Mouse (Mus musculus) CH12.LX (cell line): ENCODE results near the gene Hist1h2bj.

Source experiments
- CTCF ChIP-seq, 2 experiments: IDR thresholded peaks in 1 of 2; conservative IDR thresholded peaks in 1 of 2; 2 replicates each; pipeline ENCODE4 v1.5.1; 2011 to 2012; ENCODE audit warnings: low read depth in 2 of 2, low read length in 2 of 2, improper control_type of control experiment in 1 of 2, inconsistent platforms in 1 of 2, mild to moderate bottlenecking in 1 of 2, moderate library complexity in 1 of 2
- EP300 ChIP-seq: IDR thresholded peaks from 2 replicates; pipeline ENCODE4 v1.6.1; 2011; ENCODE audit warnings: low read length, improper control_type of control experiment
- ETS1 ChIP-seq: conservative IDR thresholded peaks from 2 replicates; pipeline ENCODE4 v1.6.1; 2012; ENCODE audit warnings: low read depth, mild to moderate bottlenecking, inconsistent platforms, low read length, improper control_type of control experiment, moderate library complexity
- HCFC1 ChIP-seq: IDR thresholded peaks from 2 replicates; pipeline ENCODE4 v1.6.1; 2012; ENCODE audit warnings: low read depth, mild to moderate bottlenecking, inconsistent platforms, low read length, improper control_type of control experiment
- MEF2A ChIP-seq: IDR thresholded peaks from 2 replicates; pipeline ENCODE4 v1.6.1; 2014; ENCODE audit warnings: low read depth, mild to moderate bottlenecking, inconsistent platforms, low read length, improper control_type of control experiment, borderline replicate concordance
- MYC ChIP-seq: IDR thresholded peaks from 2 replicates; pipeline ENCODE4 v1.6.1; 2011; ENCODE audit warnings: low read depth, mild to moderate bottlenecking, improper control_type of control experiment, low read length
- NELFE ChIP-seq: IDR thresholded peaks from 2 replicates; pipeline ENCODE4 v1.6.1; 2011; ENCODE audit warnings: low read depth, low read length, improper control_type of control experiment
- NRF1 ChIP-seq: IDR thresholded peaks from 2 replicates; pipeline ENCODE4 v1.6.1; 2014; ENCODE audit warnings: low read depth, mild to moderate bottlenecking, inconsistent platforms, low read length, improper control_type of control experiment, moderate library complexity
- PAX5 ChIP-seq: IDR thresholded peaks from 2 replicates; pipeline ENCODE4 v1.6.1; 2012; ENCODE audit warnings: low read length, inconsistent platforms, mixed read lengths
- POLR2A ChIP-seq: IDR thresholded peaks from 2 replicates; pipeline ENCODE4 v1.6.1; 2011; ENCODE audit warnings: low read depth, mild to moderate bottlenecking, improper control_type of control experiment, low read length
- POLR2AphosphoS2 ChIP-seq: IDR thresholded peaks from 2 replicates; pipeline ENCODE4 v1.6.1; 2011; ENCODE audit warnings: low read depth, low read length, improper control_type of control experiment
- RAD21 ChIP-seq: IDR thresholded peaks from 2 replicates; pipeline ENCODE4 v1.6.1; 2011; ENCODE audit warnings: low read depth, mild to moderate bottlenecking, low read length, improper control_type of control experiment, moderate library complexity
- TCF12 ChIP-seq: IDR thresholded peaks from 2 replicates; pipeline ENCODE4 v1.6.1; 2014; ENCODE audit warnings: low read depth, mild to moderate bottlenecking, inconsistent platforms, low read length, improper control_type of control experiment
- ZC3H11A ChIP-seq: IDR thresholded peaks from 2 replicates; pipeline ENCODE4 v1.6.1; 2012; ENCODE audit warnings: low read depth, mild to moderate bottlenecking, inconsistent platforms, low read length, improper control_type of control experiment

DNA sequence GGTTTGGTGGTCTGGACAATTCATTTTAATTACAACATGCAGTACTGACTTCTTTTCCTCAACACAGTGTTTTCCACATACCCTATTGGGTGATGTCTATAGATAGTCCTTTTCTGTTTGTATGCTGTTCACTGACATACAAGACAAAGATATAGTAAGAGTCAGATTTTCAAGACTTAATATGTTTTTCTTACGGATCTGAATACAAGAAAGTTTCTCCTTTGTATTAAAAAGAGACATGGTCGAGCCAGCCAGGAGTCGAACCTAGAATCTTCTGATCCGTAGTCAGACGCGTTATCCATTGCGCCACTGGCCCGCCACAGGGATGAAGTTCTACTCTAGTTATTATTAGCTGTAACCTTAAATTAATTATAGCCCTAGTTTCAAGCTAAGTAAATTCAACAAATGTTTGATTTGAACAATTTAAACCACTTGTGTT lies 22.1 kb upstream of the Hist1h2bj start:
- TF ChIP-seq CTCF (conservative IDR thresholded peaks at IDR 0.05 in 1 of 2, IDR thresholded peaks at IDR 0.05 in 1 of 2; ENCODE audit: low read depth in 2 of 2, low read length in 2 of 2) (no peak), POLR2A (no peak), PAX5 (no peak), HCFC1 (no peak), EP300 (no peak), TCF12 (no peak), ETS1 (no peak), MYC (no peak), ZC3H11A (no peak), RAD21 (no peak), NELFE (no peak), NRF1 (peak; percentile 31; the same call in 1 of the 2 replicates), POLR2AphosphoS2 (no peak), MEF2A (no peak)
